Mouse (Mus musculus) ovary, postnatal 14 days (tissue): Measurements from ENCODE around the gene Amz1.

Experiments
- DNase-seq: peaks from one replicate; pipeline ENCODE4 v3.0.0; 2022; ENCODE audit warnings: low spot score

The Amz1 gene

DNA sequence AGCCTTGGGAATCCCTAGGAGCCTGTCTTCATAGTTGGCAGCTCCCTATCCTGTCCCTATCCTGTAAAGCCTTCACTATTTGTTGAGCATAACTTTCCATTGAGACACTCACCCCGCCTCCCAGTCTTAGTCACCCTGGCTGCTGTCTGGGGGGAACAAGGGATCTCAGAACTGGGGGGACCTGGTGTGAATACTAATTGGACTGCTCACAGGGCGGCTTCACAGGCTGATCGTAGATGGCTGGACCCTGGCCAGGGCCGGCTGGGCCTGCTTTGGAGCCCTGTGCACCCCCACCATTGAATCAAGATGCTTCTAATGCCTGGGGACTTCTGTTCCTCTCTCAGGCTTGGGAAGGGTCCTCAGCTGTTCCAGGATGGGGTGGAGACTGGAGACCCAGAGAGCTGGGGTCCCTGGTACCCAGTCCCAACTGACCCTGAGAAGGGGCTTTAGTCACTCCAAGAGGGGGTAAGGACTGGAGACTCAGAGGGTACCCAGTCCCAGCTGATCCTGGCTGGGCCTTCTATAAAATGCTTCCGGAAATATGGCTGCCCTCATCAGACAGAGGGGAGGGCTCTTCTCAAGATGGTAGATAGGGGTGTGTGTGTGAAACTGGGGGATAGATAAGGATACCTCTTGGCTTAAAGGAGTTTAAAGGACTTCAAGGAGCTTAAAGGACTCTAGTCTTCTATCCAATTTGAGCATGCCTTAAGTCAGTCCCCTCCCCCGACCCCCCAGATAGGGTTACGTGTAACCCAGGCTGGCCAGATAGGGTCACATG, 2.3 kb downstream of the Amz1 start:
- DNase-seq, result no peak

DNA sequence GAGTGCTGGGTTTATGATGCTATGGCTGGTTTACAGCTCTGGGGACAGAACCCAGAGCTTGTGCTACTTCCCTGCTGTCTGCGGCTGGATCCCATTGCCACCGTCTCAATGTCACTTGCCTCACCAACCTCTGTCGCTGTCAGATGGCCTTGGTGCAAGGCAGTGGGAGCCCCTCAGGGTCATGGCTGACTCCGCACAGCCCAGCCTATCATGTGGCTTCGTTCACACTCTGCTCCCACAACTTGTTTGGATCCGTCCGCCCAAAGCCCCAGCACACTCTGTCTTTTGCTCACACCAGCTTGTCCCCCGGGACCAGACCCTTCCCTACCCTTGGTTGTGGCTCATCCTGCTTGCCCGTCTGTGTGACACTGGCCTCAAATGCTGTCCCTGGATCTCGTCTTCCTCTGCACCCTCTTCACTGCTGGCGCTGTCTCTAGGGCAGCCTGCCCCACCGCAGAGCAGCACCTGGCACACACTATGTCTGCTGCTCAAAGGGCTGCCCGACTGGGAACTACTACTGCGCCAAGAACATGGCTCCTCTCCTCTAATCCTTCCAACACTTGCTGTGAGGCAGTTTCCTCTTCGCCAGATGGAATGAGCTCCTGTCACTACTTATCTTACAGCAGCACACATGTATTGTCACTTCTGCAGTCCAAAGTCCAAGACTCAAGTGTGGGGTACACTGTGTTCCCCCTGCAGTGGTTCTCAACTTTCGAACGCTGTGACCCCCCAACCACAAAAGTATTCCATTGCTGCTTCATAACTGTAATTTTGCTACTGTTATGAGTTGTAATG, 3.2 kb downstream of the Amz1 start:
- DNase-seq, result no peak

DNA sequence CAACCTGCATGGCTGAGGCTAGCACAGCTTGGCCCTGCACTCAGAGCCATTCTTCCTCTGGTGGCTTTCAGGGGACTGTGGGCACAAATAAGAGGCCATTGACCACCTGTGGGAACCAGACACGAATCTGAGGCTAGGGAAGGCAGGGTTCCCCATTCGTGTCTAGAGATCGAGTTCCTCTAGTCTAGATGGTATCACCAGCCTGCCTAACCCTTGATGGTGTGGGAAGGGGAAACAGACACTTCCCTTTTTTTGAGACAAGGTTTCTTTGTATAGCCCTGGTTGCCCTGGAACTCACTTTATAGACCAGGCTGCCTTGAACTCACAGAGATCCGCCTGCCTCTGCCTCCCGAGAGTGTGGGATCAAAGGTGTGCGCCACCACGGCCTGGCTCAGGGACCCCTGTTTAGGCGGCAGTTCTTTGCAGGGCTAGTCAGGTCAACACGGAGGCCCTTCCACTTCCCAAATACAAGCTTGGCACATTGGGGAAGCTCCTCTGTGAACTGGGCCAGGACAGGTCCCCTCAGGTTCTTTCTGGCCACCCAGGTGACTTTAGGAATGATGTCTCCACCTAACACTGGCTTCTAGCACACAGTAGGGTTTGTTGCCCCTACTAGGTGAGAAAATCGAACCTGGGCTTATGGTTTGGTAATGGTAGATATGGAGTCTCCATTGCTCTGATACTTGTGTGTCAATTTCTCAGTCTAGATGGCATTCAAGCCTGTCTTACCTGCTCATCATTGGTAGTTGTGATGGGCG, 7.3 kb downstream of the Amz1 start:
- no peak for DNase-seq

DNA sequence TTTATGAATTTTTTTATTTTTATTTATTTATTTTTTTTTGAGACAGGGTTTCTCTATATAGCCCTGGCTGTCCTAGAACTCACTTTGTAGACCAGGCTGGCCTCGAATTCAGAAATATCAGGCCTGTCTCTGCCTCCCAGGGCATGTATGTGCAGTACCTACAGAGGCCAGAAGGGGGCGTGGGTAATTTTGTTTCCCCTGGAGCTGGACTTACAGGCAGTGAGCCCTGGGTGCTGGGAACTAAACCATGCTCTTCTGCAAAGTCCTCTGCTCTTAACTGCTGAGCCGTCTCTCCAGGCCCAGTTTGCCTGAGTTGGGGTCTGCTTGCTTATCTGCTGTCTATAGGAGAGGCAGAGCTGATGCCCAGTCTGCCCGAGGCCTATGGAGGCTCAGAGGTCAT, 8.3 kb downstream of the Amz1 start:
- no peak for DNase-seq

DNA sequence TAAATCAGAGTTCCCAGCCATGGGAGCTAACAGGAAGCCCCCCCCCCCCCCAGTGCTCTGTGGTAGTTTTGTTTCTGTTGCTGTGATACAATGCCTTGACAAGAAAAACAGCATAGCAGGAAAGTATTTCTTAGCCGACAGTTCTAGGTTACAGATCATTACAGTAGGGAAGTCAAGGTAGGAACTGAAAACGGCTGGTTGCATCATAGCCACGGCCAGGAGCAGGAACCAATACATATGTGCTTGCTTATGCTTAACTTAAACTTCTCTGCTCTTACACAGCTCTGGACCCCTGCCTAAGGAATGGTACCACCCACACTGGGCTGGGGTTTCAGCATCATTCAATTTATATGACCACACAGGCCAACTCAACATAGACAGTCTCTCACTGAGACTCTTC, 9.4 kb downstream of the Amz1 start:
- no peak for DNase-seq

DNA sequence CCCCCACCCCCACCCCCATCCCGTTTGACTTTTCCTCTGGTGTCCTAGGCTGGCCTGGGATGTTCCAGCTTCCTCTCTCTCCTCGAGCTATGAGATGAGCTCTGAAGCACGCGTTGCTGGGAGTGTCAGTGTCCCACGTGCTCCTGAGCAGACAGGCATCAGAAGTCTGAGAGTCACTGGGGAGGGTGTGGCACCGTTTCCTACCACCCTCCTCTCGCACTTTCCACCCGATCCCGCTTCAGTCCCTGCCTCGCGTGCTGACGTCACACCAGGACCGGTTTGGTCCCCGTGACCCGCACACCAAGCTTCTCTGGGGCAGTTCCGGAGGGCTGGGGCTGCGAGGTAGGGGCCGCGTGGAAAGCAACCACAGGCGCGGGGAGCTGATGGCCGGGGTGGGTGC, 11.4 kb downstream of the Amz1 start:
- DNase-seq, result no peak

DNA sequence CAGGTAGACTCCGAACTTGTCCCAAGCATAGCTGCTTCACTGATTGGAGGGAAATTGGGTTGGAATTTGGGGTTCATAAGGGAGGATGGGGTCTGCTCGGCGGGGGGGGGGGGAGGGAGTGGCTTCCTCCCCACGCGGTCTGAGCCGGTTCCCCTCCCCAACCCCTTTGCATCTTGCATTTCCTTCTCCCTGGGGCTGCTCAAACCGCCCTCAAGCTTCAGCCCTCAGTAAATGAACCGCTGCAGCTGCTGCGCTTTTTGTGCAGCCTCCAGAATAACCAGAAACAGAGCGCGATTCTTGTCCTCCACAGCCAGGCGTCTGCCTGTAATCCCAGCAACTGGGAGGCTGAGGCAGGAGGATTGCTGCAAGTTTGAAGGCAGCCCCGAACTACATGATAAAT, 12.2 kb downstream of the Amz1 start:
- no peak for DNase-seq

- DNase-seq, result no peak
Measured at GRCm38 (mm10) chr5:140739813-140740212, 15.9 kb downstream of the Amz1 start.

DNA sequence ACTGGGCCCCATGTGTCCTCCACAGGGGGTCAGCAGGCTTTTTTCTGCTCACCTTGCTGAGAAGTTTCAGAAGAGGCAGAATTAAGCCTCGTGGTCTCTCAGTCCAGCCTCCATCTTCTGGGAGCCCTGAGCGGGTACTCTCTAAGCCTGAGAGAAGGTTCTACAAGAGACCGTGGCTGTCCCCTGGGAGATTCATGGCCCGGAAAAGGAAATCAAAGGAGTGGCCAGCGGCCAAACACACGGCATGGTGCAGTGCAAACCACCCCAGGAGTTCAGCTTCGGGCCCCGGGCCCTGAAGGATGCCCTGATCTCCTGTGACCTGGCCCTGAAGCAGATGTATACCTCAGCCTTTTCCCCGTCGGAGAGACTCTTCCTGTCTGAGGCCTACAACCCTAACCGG, 17.1 kb downstream of the Amz1 start:
- DNase-seq, result no peak

DNA sequence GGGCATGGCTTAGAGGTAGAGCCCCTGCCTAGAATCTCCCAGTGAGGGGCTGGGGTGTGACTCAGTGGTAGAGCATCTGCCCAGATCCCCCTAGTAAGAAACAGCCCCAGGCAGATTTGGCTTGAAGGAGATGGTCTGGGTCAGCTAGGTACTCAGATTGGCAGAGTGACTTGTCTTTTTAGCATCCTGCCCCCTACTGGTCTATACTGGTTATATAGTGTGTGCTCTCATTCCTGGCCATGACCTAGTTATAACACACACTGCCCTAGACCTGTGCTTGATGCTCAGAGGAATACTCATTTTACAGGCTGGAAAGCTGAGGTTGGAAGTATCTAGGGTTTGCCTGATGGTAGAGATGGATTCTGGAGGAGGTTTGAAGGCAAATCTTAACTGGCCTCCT, 17.9 kb downstream of the Amz1 start:
- DNase-seq, result no peak

DNA sequence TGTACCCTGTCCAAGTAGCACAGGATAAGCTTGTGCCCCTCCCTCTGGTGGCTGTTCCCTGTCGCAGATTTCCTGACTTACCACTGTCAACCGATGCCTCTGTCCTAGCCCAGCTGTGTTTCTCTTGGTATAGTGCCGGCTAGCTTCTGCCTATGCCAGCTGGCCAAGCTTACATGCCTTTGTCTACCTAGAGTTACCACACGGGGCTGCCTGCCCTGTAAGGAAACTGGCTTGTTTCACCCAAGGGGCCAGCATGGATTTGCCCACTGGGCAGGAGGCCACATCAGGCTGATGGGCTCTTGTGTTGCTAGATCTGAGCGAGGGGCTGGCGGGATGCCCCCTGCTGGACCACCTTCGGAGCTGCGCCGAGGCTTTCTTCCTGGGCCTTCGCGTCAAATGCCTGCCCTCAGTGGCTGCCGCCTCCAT, 19.8 kb downstream of the Amz1 start:
- DNase-seq, result no peak

GRCm38 (mm10) chr5:140748425-140748824, 24.5 kb downstream of the Amz1 start:
- DNase-seq, result no peak

GRCm38 (mm10) chr5:140749062-140749875, 25.3 kb downstream of the Amz1 start:
- DNase-seq, result peak; percentile 66

GRCm38 (mm10) chr5:140750925-140751324, 27.0 kb downstream of the Amz1 start:
- peak; percentile 46 for DNase-seq

DNA sequence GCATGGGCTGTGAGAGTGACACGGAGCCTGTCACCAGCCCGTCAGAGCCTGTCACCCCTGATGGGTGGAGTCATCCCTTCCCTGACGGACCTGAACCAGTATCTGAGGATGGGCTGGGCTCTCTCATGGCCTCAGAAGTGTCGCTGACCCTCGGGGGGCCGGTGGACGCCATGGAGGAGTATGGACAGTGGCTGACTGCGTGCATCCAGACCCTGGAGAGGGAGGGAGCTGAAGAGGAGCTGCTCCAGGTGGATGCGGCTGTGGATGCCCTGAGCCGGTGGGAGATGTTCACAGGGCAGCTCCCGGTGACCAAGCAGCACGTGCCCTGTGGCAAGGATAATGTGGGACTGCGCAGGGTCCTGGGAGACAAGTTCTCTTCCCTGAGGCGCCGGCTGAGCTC, 28.1 kb downstream of the Amz1 start:
- no peak for DNase-seq

- no peak for DNase-seq
Measured at GRCm38 (mm10) chr5:140752639-140753038, 28.7 kb downstream of the Amz1 start.

DNA sequence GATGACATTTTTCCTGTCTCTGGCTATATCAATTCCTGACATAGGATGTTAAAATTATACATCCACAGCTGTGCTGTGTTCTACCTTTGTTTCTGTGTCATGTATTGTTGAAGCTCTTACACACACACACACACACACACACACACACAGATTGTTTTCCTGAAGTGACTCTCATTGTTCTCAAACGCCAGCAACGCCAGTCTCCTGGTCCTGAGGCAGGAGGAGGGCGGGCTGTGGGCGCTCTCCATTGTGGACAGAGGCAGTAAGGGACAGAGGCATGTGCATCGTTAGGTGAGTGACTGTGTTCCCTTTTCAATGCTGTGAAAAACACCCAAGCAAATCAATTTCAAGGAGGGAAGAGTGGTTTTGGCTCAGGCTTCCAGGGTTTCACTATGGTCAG, 29.3 kb downstream of the Amz1 start:
- no peak for DNase-seq

GRCm38 (mm10) chr5:140758864-140759263, 34.9 kb downstream of the Amz1 start:
- no peak for DNase-seq

DNA sequence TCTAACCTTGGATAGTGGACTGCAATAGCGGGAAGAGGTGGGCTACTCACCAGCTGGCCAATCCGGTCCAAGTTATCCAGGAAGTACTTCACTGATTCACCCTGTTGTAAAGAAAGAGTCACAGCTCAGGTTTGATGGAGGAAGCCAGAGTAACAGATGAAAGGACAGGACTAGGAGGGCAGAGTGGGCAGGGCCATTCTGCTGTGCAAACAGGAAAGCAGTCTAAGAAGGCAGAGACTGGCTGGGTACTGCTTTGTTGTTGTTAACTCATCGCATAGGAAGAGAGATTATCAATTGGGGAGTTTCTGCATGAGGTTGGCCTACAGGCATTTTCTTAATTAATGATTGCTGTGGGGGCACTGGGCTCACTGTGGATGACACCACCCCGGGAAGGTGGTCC, 38.6 kb downstream of the Amz1 start:
- DNase-seq, result no peak

GRCm38 (mm10) chr5:140764921-140765613, 41.1 kb downstream of the Amz1 start:
- DNase-seq, result no peak

- no peak for DNase-seq
Measured at GRCm38 (mm10) chr5:140766566-140766965, 42.6 kb downstream of the Amz1 start.
